Mouse (Mus musculus): Measurements from ENCODE around the gene Tmem63a. TPM values are rescaled to one million over a fixed set of nuclear protein-coding genes. Genes with fewer than 3 reads are reported as not detected.

Gene Tmem63a
- polyA plus RNA-seq, 2 experiments, result 4.6 to 6.8 TPM

DNA sequence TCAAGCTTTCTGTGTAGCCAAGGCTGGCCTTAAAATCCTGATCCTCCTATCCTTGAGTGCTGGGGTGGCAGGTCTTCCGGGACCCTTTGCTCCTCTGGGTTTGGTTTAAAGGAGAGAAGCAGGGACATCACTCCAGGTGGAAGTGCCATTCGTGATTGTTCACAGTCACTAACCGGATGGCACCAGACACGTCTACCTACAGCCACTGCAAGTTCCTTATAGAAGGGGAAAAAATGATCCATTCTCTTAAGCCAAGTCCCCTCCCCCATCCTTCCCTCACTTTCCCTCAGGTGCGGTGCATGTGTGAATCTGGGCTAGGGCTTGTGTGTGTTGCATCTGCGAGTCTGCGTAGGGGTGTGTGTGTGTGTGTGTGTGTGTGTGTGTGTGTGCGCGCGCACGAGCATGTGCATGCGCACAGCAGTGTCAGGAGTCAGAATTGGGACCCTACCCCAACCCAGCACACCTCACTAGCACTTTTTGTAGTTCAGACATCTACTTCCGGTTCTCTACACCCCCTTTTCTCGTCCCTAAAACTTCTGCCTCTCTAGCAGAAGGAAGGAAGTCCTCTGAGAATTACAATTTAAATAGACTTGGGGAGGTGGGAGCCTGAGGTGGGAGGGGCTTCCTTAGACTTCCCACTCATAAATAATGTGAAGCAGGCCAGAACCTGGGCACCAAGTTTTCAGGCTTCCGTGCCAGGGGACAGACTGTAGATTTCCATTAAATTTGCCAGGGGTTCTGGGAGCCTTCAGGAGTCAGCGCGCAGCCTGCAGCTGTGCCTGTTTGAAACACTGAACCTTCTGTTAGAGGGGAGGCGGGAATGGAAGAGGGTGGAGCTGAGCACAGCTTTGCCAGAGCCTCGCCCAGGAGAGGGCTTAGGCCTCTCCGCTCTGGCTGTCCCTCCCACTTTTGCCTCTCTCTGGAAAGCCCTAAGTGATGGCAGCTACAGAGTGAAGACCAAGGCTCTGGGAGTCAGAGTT is 3.1 kb downstream of the Tmem63a start:
- H3K36me3 ChIP-seq (replicated peaks; ENCODE audit: control insufficient read depth, insufficient read depth, low read depth), result no peaks in the 10 kb centered on the region; the same call in 1 of the 2 replicates
- DNase-seq (ENCODE audit: low read depth in 3 of 3, low spot score in 3 of 3) (peak; percentile 62 to 75 (median 69)), ATAC-seq (ENCODE audit: insufficient read depth) (peak; percentile 75)
- H3K4me2 ChIP-seq (ENCODE audit: low read depth), result peak overlapping the region; percentile 66
- peak overlapping the region; percentile 32 for H3K27ac ChIP-seq
- H3K9ac ChIP-seq (replicated peaks), result peak overlapping the region; percentile 59
- 24% methylated on average over 20 of the region's 20 CpGs for WGBS (ENCODE audit: insufficient replicate concordance)
- peak overlapping the region in 1 of 2 experiments; percentile 30; a peak in 2 of 4 replicates for H3K4me3 ChIP-seq (ENCODE audit: insufficient read depth in 1 of 2, low read depth in 2 of 2, low read length in 2 of 2)
- TF ChIP-seq EP300 (IDR thresholded peaks at IDR 0.05; ENCODE audit: low read depth) (0 out of 2 replicates have a peak, but pooled peaks have one; percentile 9), CTCF (IDR thresholded peaks at IDR 0.05; ENCODE audit: low read depth) (no peak)
- H3K4me1 ChIP-seq (replicated peaks; ENCODE audit: control insufficient read depth in 2 of 2, insufficient read depth in 2 of 2, low read length in 1 of 2), result peaks cover 34 to 43% of the 10 kb centered on the region in 2 experiments
- H3K9me3 ChIP-seq (ENCODE audit: control insufficient read depth, low read length), result no peaks in the 10 kb centered on the region
- H3K27me3 ChIP-seq (ENCODE audit: control insufficient read depth, insufficient read depth, low read length), result no peaks in the 10 kb centered on the region

- Histone ChIP-seq H3K9me3 (ENCODE audit: control insufficient read depth, low read length) (no peaks in the 10 kb centered on the region), H3K27me3 (ENCODE audit: control insufficient read depth, insufficient read depth, low read length) (no peaks in the 10 kb centered on the region), H3K4me1 (replicated peaks; ENCODE audit: control insufficient read depth in 2 of 2, insufficient read depth in 2 of 2, low read length in 1 of 2) (peaks cover 29 to 31% of the 10 kb centered on the region in 2 experiments), H3K4me2 (ENCODE audit: low read depth) (no peak overlapping the region), H3K27ac (no peak overlapping the region), H3K4me3 (ENCODE audit: insufficient read depth in 1 of 2, low read depth in 2 of 2, low read length in 2 of 2) (no peak overlapping the region), H3K36me3 (replicated peaks; ENCODE audit: control insufficient read depth, insufficient read depth, low read depth) (no peaks in the 10 kb centered on the region; the same call in 1 of the 2 replicates), H3K9ac (replicated peaks) (no peak overlapping the region; the same call in 1 of the 2 replicates)
- ATAC-seq (ENCODE audit: insufficient read depth) (no peak), DNase-seq (ENCODE audit: low read depth in 3 of 3, low spot score in 3 of 3) (no peak)
- no peak for TF ChIP-seq EP300 (IDR thresholded peaks at IDR 0.05; ENCODE audit: low read depth)
- no peak for TF ChIP-seq CTCF (IDR thresholded peaks at IDR 0.05; ENCODE audit: low read depth)
- WGBS (ENCODE audit: insufficient replicate concordance), result 87% methylated on average over 6 of the region's 6 CpGs
Observed at GRCm38 (mm10) chr1:180946448-180946847, 4.3 kb downstream of the Tmem63a start.

- H3K4me1 ChIP-seq (replicated peaks; ENCODE audit: control insufficient read depth in 2 of 2, insufficient read depth in 2 of 2, low read length in 1 of 2), result peaks cover 0 to 7% of the 10 kb centered on the region in 2 experiments; a peak in 1 of 4 replicates
- WGBS (ENCODE audit: insufficient replicate concordance), result 62% methylated on average over 6 of the region's 6 CpGs
- DNase-seq (ENCODE audit: low read depth in 3 of 3, low spot score in 3 of 3) (peak in 1 of 3 experiments; percentile 28), ATAC-seq (ENCODE audit: insufficient read depth) (peak; percentile 56)
- H3K27ac ChIP-seq, result no peak overlapping the region
- no peaks in the 10 kb centered on the region; the same call in none of the 2 replicates for H3K36me3 ChIP-seq (replicated peaks; ENCODE audit: control insufficient read depth, insufficient read depth, low read depth)
- no peak overlapping the region for H3K9ac ChIP-seq (replicated peaks)
- H3K9me3 ChIP-seq (ENCODE audit: control insufficient read depth, low read length), result no peaks in the 10 kb centered on the region
- no peak overlapping the region for H3K4me3 ChIP-seq (ENCODE audit: insufficient read depth in 1 of 2, low read depth in 2 of 2, low read length in 2 of 2)
- TF ChIP-seq CTCF (IDR thresholded peaks at IDR 0.05; ENCODE audit: low read depth) (no peak), EP300 (IDR thresholded peaks at IDR 0.05; ENCODE audit: low read depth) (no peak)
- no peak overlapping the region for H3K4me2 ChIP-seq (ENCODE audit: low read depth)
- H3K27me3 ChIP-seq (ENCODE audit: control insufficient read depth, insufficient read depth, low read length), result no peaks in the 10 kb centered on the region
Observed at GRCm38 (mm10) chr1:180952085-180952746, 10.1 kb downstream of the Tmem63a start.

DNA sequence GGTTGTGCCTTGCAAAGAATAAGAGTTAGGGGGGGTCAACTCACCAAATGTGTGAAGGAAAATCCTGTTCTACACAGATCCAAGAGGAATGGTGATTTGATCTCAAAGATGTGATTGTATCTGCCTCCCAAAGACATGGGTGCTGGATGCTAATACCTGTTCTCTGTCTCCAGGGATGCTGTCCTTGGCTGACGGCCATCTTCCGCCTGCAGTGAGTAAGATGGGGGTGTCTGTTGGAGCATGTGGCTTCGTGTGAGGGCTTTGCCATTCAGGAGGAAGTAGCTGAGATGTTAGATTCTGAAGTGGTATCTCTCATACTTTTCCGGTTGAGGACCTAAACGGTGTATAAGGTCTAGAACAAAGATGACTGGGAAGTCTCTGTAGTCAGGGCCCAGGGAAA is 10.7 kb downstream of the Tmem63a start:
- no peak for DNase-seq (ENCODE audit: low read depth in 3 of 3, low spot score in 3 of 3)
- Histone ChIP-seq H3K9ac (replicated peaks) (no peak overlapping the region), H3K4me3 (ENCODE audit: insufficient read depth in 1 of 2, low read depth in 2 of 2, low read length in 2 of 2) (no peak overlapping the region), H3K9me3 (ENCODE audit: control insufficient read depth, low read length) (no peaks in the 10 kb centered on the region), H3K4me2 (ENCODE audit: low read depth) (no peak overlapping the region), H3K27ac (no peak overlapping the region), H3K4me1 (replicated peaks; ENCODE audit: control insufficient read depth in 2 of 2, insufficient read depth in 2 of 2, low read length in 1 of 2) (peaks cover 0 to 6% of the 10 kb centered on the region in 2 experiments; a peak in 1 of 4 replicates), H3K36me3 (replicated peaks; ENCODE audit: control insufficient read depth, insufficient read depth, low read depth) (no peaks in the 10 kb centered on the region; the same call in none of the 2 replicates), H3K27me3 (ENCODE audit: control insufficient read depth, insufficient read depth, low read length) (no peaks in the 10 kb centered on the region)
- ATAC-seq (ENCODE audit: insufficient read depth), result no peak
- TF ChIP-seq CTCF (IDR thresholded peaks at IDR 0.05; ENCODE audit: low read depth) (no peak), EP300 (IDR thresholded peaks at IDR 0.05; ENCODE audit: low read depth) (no peak)
- 66% methylated on average over 5 of the region's 5 CpGs for WGBS (ENCODE audit: insufficient replicate concordance)

Data from liver, embryonic 14.5 days (tissue).